Mouse (Mus musculus): ENCODE data around the gene Ninj1. TPM values are rescaled to one million over a fixed set of nuclear protein-coding genes. Genes with fewer than 3 reads are reported as not detected.
A peak's percentile ranks its signal among the peaks of the same experiment; 100 is the strongest.

Ninj1 gene
- total and polyA plus RNA-seq, 3 experiments = 30.5 to 69.8 TPM; not detected in 1

DNA sequence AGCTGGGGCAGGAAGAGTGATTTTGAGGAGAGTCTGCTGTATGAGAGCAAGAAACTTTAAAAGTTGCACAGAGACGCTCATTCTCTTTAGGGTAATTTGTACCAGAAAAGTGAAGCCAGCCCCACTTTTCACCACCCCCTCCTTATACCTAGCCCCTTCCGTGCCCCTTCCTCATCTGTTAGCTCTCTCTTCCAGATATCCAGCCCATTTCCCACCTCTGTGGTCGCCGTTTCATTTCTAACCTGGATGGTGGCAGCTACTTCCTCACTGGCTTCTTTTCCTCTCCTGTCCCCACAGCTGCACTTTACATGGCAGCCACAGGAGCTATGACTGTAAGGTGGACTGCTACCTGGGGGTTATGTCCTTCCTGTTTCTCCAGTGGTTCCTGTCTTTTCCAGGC is 32.1 kb downstream of the Ninj1 start:
- Histone ChIP-seq H3K79me2 (ENCODE audit: control insufficient read depth, insufficient read depth, low read length, poor library complexity) (no peaks in the 10 kb centered on the region; the same call in 1 of the 2 replicates), H3K4me1 (ENCODE audit: control insufficient read depth in 1 of 2, insufficient read depth in 2 of 2, low read length in 2 of 2) (peaks cover 0 to 15% of the 10 kb centered on the region in 2 experiments; a peak in 3 of 4 replicates), H3K27ac (ENCODE audit: control insufficient read depth, low read depth, low read length) (no peak overlapping the region), H3K4me3 (ENCODE audit: control insufficient read depth in 1 of 2, insufficient read depth in 1 of 2, low read depth in 2 of 2, low read length in 2 of 2) (no peak overlapping the region), H3K9ac (ENCODE audit: control insufficient read depth, low read depth, low read length, poor library complexity, severe bottlenecking) (no peak overlapping the region), H3K36me3 (ENCODE audit: control insufficient read depth in 1 of 2, insufficient read depth in 2 of 2, low read length in 2 of 2) (peaks cover 0 to 4% of the 10 kb centered on the region in 2 experiments; a peak in 1 of 4 replicates), H3K27me3 (ENCODE audit: control insufficient read depth in 1 of 2, insufficient read depth in 2 of 2, low read length in 2 of 2) (0 out of 4 replicates have a peak, but pooled peaks cover 0 to 2% of the 10 kb centered on the region in 2 experiments), H3K9me3 (replicated peaks; ENCODE audit: insufficient read depth, low read length) (no peaks in the 10 kb centered on the region)
- no peak for DNase-seq (ENCODE audit: low read depth, low spot score)
- TF ChIP-seq USF1 (IDR thresholded peaks at IDR 0.05; ENCODE audit: low read depth, low read length) (no peak), MEF2A (IDR thresholded peaks at IDR 0.05; ENCODE audit: extremely low read depth, insufficient replicate concordance, low read depth, low read length, poor library complexity, severe bottlenecking) (no peak), ZKSCAN1 (IDR thresholded peaks at IDR 0.05; ENCODE audit: low read depth, low read length) (no peak), MAFK (IDR thresholded peaks at IDR 0.05; ENCODE audit: borderline replicate concordance, low read depth, low read length) (no peak)

DNA sequence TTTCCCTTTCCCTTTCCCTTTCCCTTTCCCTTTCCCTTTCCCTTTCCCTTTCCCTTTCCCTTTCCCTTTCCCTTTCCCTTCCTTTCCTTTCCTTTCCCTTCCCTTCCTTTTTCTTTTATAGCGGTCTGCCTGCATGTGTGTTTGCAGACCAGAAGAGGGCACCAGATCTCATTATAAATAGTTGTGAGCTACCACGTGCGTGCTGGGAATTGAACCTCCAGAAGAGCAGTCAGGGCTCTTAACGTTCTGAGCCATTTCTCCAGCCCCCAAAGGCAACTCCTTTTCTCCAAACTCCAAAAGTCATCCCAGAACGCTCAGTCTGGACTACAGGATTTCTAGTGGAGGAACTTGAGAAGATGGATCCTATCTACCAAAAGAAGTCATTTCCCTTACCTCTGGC is 33.6 kb downstream of the Ninj1 start:
- Histone ChIP-seq H3K27ac (ENCODE audit: control insufficient read depth, low read depth, low read length) (no peak overlapping the region), H3K79me2 (ENCODE audit: control insufficient read depth, insufficient read depth, low read length, poor library complexity) (no peaks in the 10 kb centered on the region), H3K4me3 (ENCODE audit: control insufficient read depth in 1 of 2, insufficient read depth in 1 of 2, low read depth in 2 of 2, low read length in 2 of 2) (no peak overlapping the region), H3K9me3 (replicated peaks; ENCODE audit: insufficient read depth, low read length) (no peaks in the 10 kb centered on the region), H3K36me3 (ENCODE audit: control insufficient read depth in 1 of 2, insufficient read depth in 2 of 2, low read length in 2 of 2) (no peaks in the 10 kb centered on the region), H3K4me1 (ENCODE audit: control insufficient read depth in 1 of 2, insufficient read depth in 2 of 2, low read length in 2 of 2) (peaks cover 0 to 6% of the 10 kb centered on the region in 2 experiments; a peak in 3 of 4 replicates), H3K27me3 (ENCODE audit: control insufficient read depth in 1 of 2, insufficient read depth in 2 of 2, low read length in 2 of 2) (0 out of 4 replicates have a peak, but pooled peaks cover 0 to 2% of the 10 kb centered on the region in 2 experiments), H3K9ac (ENCODE audit: control insufficient read depth, low read depth, low read length, poor library complexity, severe bottlenecking) (no peak overlapping the region)
- TF ChIP-seq MYC (IDR thresholded peaks at IDR 0.05; ENCODE audit: low read depth, low read length) = peak; percentile 96
- peak; percentile 57 for TF ChIP-seq ZC3H11A (IDR thresholded peaks at IDR 0.05; ENCODE audit: low read depth, low read length)
- TF ChIP-seq UBTF (IDR thresholded peaks at IDR 0.05; ENCODE audit: borderline replicate concordance, insufficient read depth, low read depth, low read length) = no peak
- TF ChIP-seq SIN3A (IDR thresholded peaks at IDR 0.05; ENCODE audit: low read length) = no peak; the same call in 1 of the 2 replicates
- no peak for TF ChIP-seq CHD2 (IDR thresholded peaks at IDR 0.05; ENCODE audit: low read length)
- 0 out of 2 replicates have a peak, but pooled peaks have one; percentile 32 for TF ChIP-seq USF1 (IDR thresholded peaks at IDR 0.05; ENCODE audit: low read depth, low read length)
- no peak for TF ChIP-seq MAFK (IDR thresholded peaks at IDR 0.05; ENCODE audit: borderline replicate concordance, low read depth, low read length)
- TF ChIP-seq MAX (IDR thresholded peaks at IDR 0.05; ENCODE audit: low read length) = peak; percentile 65; the same call in 1 of the 2 replicates
- no peak for TF ChIP-seq ELF1 (IDR thresholded peaks at IDR 0.05; ENCODE audit: low read depth, low read length)
- peak; percentile 39 to 62 (median 40) for TF ChIP-seq CTCF (IDR thresholded peaks at IDR 0.05 in 2 of 3, conservative IDR thresholded peaks at IDR 0.05 in 1 of 3; ENCODE audit: control insufficient read depth in 1 of 3, insufficient read depth in 1 of 3, low read depth in 2 of 3, low read length in 3 of 3, poor library complexity in 1 of 3, severe bottlenecking in 1 of 3)
- TF ChIP-seq TCF12 (IDR thresholded peaks at IDR 0.05; ENCODE audit: low read depth, low read length) = no peak
- peak; percentile 69 for TF ChIP-seq SMC3 (IDR thresholded peaks at IDR 0.05; ENCODE audit: low read depth, low read length)
- peak; percentile 68 for TF ChIP-seq RAD21 (IDR thresholded peaks at IDR 0.05; ENCODE audit: low read depth, low read length)
- TF ChIP-seq MXI1 (IDR thresholded peaks at IDR 0.05; ENCODE audit: low read depth, low read length) = peak; percentile 51; the same call in 1 of the 2 replicates
- peak; percentile 65 for DNase-seq (ENCODE audit: low read depth, low spot score)

Data from MEL (cell line).